Mouse (Mus musculus): ENCODE data around the gene Cela3b. TPM values are rescaled to one million over a fixed set of nuclear protein-coding genes. Genes with fewer than 3 reads are reported as not detected.

The Cela3b gene
- total and polyA plus RNA-seq, 3 experiments, result not detected

GRCm38 (mm10) chr4:137375314-137376278 lies 54.7 kb downstream of the Cela3b start:
- TF ChIP-seq POLR2AphosphoS5 (IDR thresholded peaks at IDR 0.05; ENCODE audit: insufficient replicate concordance, low read depth, low read length), result no peak
- TF ChIP-seq GATA2 (IDR thresholded peaks at IDR 0.05; ENCODE audit: borderline replicate concordance, low read depth, low read length), result no peak
- TF ChIP-seq CTCF (IDR thresholded peaks at IDR 0.05; ENCODE audit: low read depth, low read length), result no peak
- TF ChIP-seq GATA1 (IDR thresholded peaks at IDR 0.05; ENCODE audit: borderline replicate concordance, low read length), result no peak
- TF ChIP-seq TAL1 (conservative IDR thresholded peaks at IDR 0.05; ENCODE audit: low read depth, low read length), result no peak
- DNase-seq (ENCODE audit: low spot score) (no peak), ATAC-seq (ENCODE audit: extremely low read depth, insufficient number of reproducible peaks, low FRiP score, poor library complexity, severe bottlenecking) (no peak)
- peaks cover 30% of the 10 kb centered on the region for H3K36me3 ChIP-seq (replicated peaks)
- H3K9me3 ChIP-seq (replicated peaks), result no peaks in the 10 kb centered on the region
- peaks cover 4% of the 10 kb centered on the region for H3K4me1 ChIP-seq (ENCODE audit: insufficient read depth, low read depth, low read length)
- no peak overlapping the region for H3K4me3 ChIP-seq (ENCODE audit: low read depth, low read length)
- H3K27me3 ChIP-seq (ENCODE audit: insufficient read depth, low read length), result 0 out of 2 replicates have a peak, but pooled peaks cover 4% of the 10 kb centered on the region

- TF ChIP-seq CTCF (IDR thresholded peaks at IDR 0.05; ENCODE audit: low read depth, low read length), result no peak
- TF ChIP-seq GATA2 (IDR thresholded peaks at IDR 0.05; ENCODE audit: borderline replicate concordance, low read depth, low read length), result no peak
- TF ChIP-seq GATA1 (IDR thresholded peaks at IDR 0.05; ENCODE audit: borderline replicate concordance, low read length), result no peak
- no peak for TF ChIP-seq TAL1 (conservative IDR thresholded peaks at IDR 0.05; ENCODE audit: low read depth, low read length)
- TF ChIP-seq POLR2AphosphoS5 (IDR thresholded peaks at IDR 0.05; ENCODE audit: insufficient replicate concordance, low read depth, low read length), result no peak
- DNase-seq (ENCODE audit: low spot score) (no peak), ATAC-seq (ENCODE audit: extremely low read depth, insufficient number of reproducible peaks, low FRiP score, poor library complexity, severe bottlenecking) (no peak)
- H3K36me3 ChIP-seq (replicated peaks), result peaks cover 19% of the 10 kb centered on the region
- peaks cover 4% of the 10 kb centered on the region for H3K4me1 ChIP-seq (ENCODE audit: insufficient read depth, low read depth, low read length)
- no peaks in the 10 kb centered on the region for H3K9me3 ChIP-seq (replicated peaks)
- H3K4me3 ChIP-seq (ENCODE audit: low read depth, low read length), result no peak overlapping the region
- peaks cover 13% of the 10 kb centered on the region for H3K27me3 ChIP-seq (ENCODE audit: insufficient read depth, low read length)
Measured at GRCm38 (mm10) chr4:137373711-137374110, 56.6 kb downstream of the Cela3b start.

GRCm38 (mm10) chr4:137371596-137372523 lies 58.5 kb downstream of the Cela3b start:
- DNase-seq (ENCODE audit: low spot score) (no peak), ATAC-seq (ENCODE audit: extremely low read depth, insufficient number of reproducible peaks, low FRiP score, poor library complexity, severe bottlenecking) (no peak)
- peaks cover 7% of the 10 kb centered on the region for H3K36me3 ChIP-seq (replicated peaks)
- H3K4me1 ChIP-seq (ENCODE audit: insufficient read depth, low read depth, low read length), result peaks cover 19% of the 10 kb centered on the region
- TF ChIP-seq POLR2AphosphoS5 (IDR thresholded peaks at IDR 0.05; ENCODE audit: insufficient replicate concordance, low read depth, low read length) (no peak), GATA1 (IDR thresholded peaks at IDR 0.05; ENCODE audit: borderline replicate concordance, low read length) (no peak), GATA2 (IDR thresholded peaks at IDR 0.05; ENCODE audit: borderline replicate concordance, low read depth, low read length) (no peak), TAL1 (conservative IDR thresholded peaks at IDR 0.05; ENCODE audit: low read depth, low read length) (no peak), CTCF (IDR thresholded peaks at IDR 0.05; ENCODE audit: low read depth, low read length) (no peak)
- H3K27me3 ChIP-seq (ENCODE audit: insufficient read depth, low read length), result peaks cover 20% of the 10 kb centered on the region
- H3K4me3 ChIP-seq (ENCODE audit: low read depth, low read length), result no peak overlapping the region
- no peaks in the 10 kb centered on the region for H3K9me3 ChIP-seq (replicated peaks)

Other genes starting within 250 kb of the Cela3b start
- gene Wnt4, start 153.1 kb downstream of the Cela3b start, total RNA-seq (2014; fragmentation: Nextera tagmentation), result not detected in 2 replicates
- gene Wnt4, start 153.1 kb downstream of the Cela3b start, total RNA-seq (2017), result 0.06 and 0.11 TPM in 2 replicates
- not detected in 2 replicates for gene Wnt4, start 153.1 kb downstream of the Cela3b start, polyA plus RNA-seq (2012)
- gene Cdc42, start 72.8 kb downstream of the Cela3b start, total RNA-seq (2014; fragmentation: Nextera tagmentation), result 398 and 443 TPM in 2 replicates
- gene Cdc42, start 72.8 kb downstream of the Cela3b start, total RNA-seq (2017), result 557 and 569 TPM in 2 replicates
- 16.3 and 21.0 TPM in 2 replicates for gene Cdc42, start 72.8 kb downstream of the Cela3b start, polyA plus RNA-seq (2012)
- gene Cela3a, start 20.7 kb downstream of the Cela3b start, total RNA-seq (2014; fragmentation: Nextera tagmentation), result not detected in 2 replicates
- not detected in 2 replicates for gene Cela3a, start 20.7 kb downstream of the Cela3b start, total RNA-seq (2017)
- not detected in 2 replicates for gene Cela3a, start 20.7 kb downstream of the Cela3b start, polyA plus RNA-seq (2012)
- gene 1700013G24Rik, start 22.7 kb upstream of the Cela3b start, total RNA-seq (2014; fragmentation: Nextera tagmentation), result not detected in 2 replicates
- gene 1700013G24Rik, start 22.7 kb upstream of the Cela3b start, total RNA-seq (2017), result 0.17 and 0.22 TPM in 2 replicates
- gene 1700013G24Rik, start 22.7 kb upstream of the Cela3b start, polyA plus RNA-seq (2012), result not detected in 2 replicates
- gene Hspg2, start 38.2 kb upstream of the Cela3b start, total RNA-seq (2014; fragmentation: Nextera tagmentation), result not detected in 2 replicates
- under 0.01 and 0.05 TPM in 2 replicates for gene Hspg2, start 38.2 kb upstream of the Cela3b start, total RNA-seq (2017)
- not detected in 2 replicates for gene Hspg2, start 38.2 kb upstream of the Cela3b start, polyA plus RNA-seq (2012)
- gene Ldlrad2, start 144.0 kb upstream of the Cela3b start, total RNA-seq (2014; fragmentation: Nextera tagmentation), result not detected in 2 replicates
- gene Ldlrad2, start 144.0 kb upstream of the Cela3b start, total RNA-seq (2017), result not detected in 2 replicates
- gene Ldlrad2, start 144.0 kb upstream of the Cela3b start, polyA plus RNA-seq (2012), result not detected in 2 replicates
- gene Usp48, start 163.2 kb upstream of the Cela3b start, total RNA-seq (2014; fragmentation: Nextera tagmentation), result 152 and 206 TPM in 2 replicates
- 126 and 137 TPM in 2 replicates for gene Usp48, start 163.2 kb upstream of the Cela3b start, total RNA-seq (2017)
- gene Usp48, start 163.2 kb upstream of the Cela3b start, polyA plus RNA-seq (2012), result 30.1 and 71.2 TPM in 2 replicates
- gene Rap1gap, start 234.2 kb upstream of the Cela3b start, total RNA-seq (2014; fragmentation: Nextera tagmentation), result not detected in 2 replicates
- gene Rap1gap, start 234.2 kb upstream of the Cela3b start, total RNA-seq (2017), result not detected in 2 replicates
- not detected in 2 replicates for gene Rap1gap, start 234.2 kb upstream of the Cela3b start, polyA plus RNA-seq (2012)

Measured in G1E (cell line).